Mouse (Mus musculus): ENCODE results near the gene Dgke. TPM values are rescaled to one million over a fixed set of nuclear protein-coding genes. Genes with fewer than 3 reads are reported as not detected.
A peak's percentile ranks its signal among the peaks of the same experiment; 100 is the strongest.
"Not testable (repeated sequence)": the region's sequence is repeated elsewhere in the genome, so short reads cannot be mapped to it uniquely, and the experiment has no call there.

The Dgke gene
- total and polyA plus RNA-seq, 3 experiments: 4.8 to 17.0 (median 13.4) TPM

GRCm38 (mm10) chr11:89084601-89085000 lies 18.0 kb upstream of the Dgke start (continued):
- TF ChIP-seq MYC (IDR thresholded peaks at IDR 0.05; ENCODE audit: low read depth, low read length) (peak; percentile 79), CHD2 (IDR thresholded peaks at IDR 0.05; ENCODE audit: low read length) (no peak), CHD1 (IDR thresholded peaks at IDR 0.05; ENCODE audit: low read depth, low read length) (no peak), KAT2A (IDR thresholded peaks at IDR 0.05; ENCODE audit: insufficient replicate concordance, low read length) (no peak), MAFK (IDR thresholded peaks at IDR 0.05; ENCODE audit: insufficient replicate concordance, low read length) (no peak), CTCF (conservative IDR thresholded peaks at IDR 0.05 in 1 of 2, IDR thresholded peaks at IDR 0.05 in 1 of 2; ENCODE audit: low read depth in 2 of 2, low read length in 2 of 2) (peak; percentile 82 to 95), MAX (IDR thresholded peaks at IDR 0.05; ENCODE audit: low read length) (no peak), ETS1 (conservative IDR thresholded peaks at IDR 0.05; ENCODE audit: low read depth, low read length) (no peak), ZMIZ1 (IDR thresholded peaks at IDR 0.05; ENCODE audit: low read depth, low read length) (no peak), GABPA (IDR thresholded peaks at IDR 0.05; ENCODE audit: insufficient replicate concordance, low read depth, low read length) (no peak), ZC3H11A (IDR thresholded peaks at IDR 0.05; ENCODE audit: low read depth, low read length) (peak; percentile 13; the same call in 1 of the 2 replicates)

- DNase-seq (ENCODE audit: extremely low read depth); H3K27me3 ChIP-seq (replicated peaks); H3K4me3 ChIP-seq (replicated peaks in 1 of 3; ENCODE audit: low read depth in 2 of 3, low read length in 2 of 3, poor library complexity in 1 of 3); H3K4me2 ChIP-seq (ENCODE audit: insufficient read depth, low read depth, poor library complexity, severe bottlenecking); H3K27ac ChIP-seq (ENCODE audit: insufficient read depth, low read depth); dilution Hi-C loops (cut with MboI; ENCODE audit: extremely low pct_ligation_motif_present, extremely low pct_unique_long_range_greater_than_20kb, low sequenced_read_pairs); in situ Hi-C loops (cut with MboI; ENCODE audit: low pct_ligation_motif_present, low pct_unique_long_range_greater_than_20kb, low sequenced_read_pairs); H3K36me3 ChIP-seq (replicated peaks in 1 of 2; ENCODE audit: control insufficient read depth in 1 of 2, insufficient read depth in 1 of 2, low read length in 1 of 2); H3K9me3 ChIP-seq (replicated peaks; ENCODE audit: low read length); H3K9ac ChIP-seq (ENCODE audit: insufficient read depth, low read depth); H3K79me2 ChIP-seq (replicated peaks; ENCODE audit: control insufficient read depth, extremely low read depth, insufficient read depth, poor library complexity, severe bottlenecking): not testable (repeated sequence)
- H3K4me1 ChIP-seq (ENCODE audit: control insufficient read depth in 1 of 2, insufficient read depth in 2 of 2): peaks cover 22 to 60% of the 10 kb centered on the region in 2 experiments
These were observed 16.0 kb upstream of the Dgke start for GRCm38 (mm10) chr11:89082691-89083090.

- H3K27me3 ChIP-seq (replicated peaks); DNase-seq (ENCODE audit: extremely low read depth); H3K9ac ChIP-seq (ENCODE audit: insufficient read depth, low read depth); in situ Hi-C loops (cut with MboI; ENCODE audit: low pct_ligation_motif_present, low pct_unique_long_range_greater_than_20kb, low sequenced_read_pairs); H3K9me3 ChIP-seq (replicated peaks; ENCODE audit: low read length); H3K4me2 ChIP-seq (ENCODE audit: insufficient read depth, low read depth, poor library complexity, severe bottlenecking); H3K27ac ChIP-seq (ENCODE audit: insufficient read depth, low read depth); H3K79me2 ChIP-seq (replicated peaks; ENCODE audit: control insufficient read depth, extremely low read depth, insufficient read depth, poor library complexity, severe bottlenecking); H3K36me3 ChIP-seq (replicated peaks in 1 of 2; ENCODE audit: control insufficient read depth in 1 of 2, insufficient read depth in 1 of 2, low read length in 1 of 2); dilution Hi-C loops (cut with MboI; ENCODE audit: extremely low pct_ligation_motif_present, extremely low pct_unique_long_range_greater_than_20kb, low sequenced_read_pairs); H3K4me3 ChIP-seq (replicated peaks in 1 of 3; ENCODE audit: low read depth in 2 of 3, low read length in 2 of 3, poor library complexity in 1 of 3): not testable (repeated sequence)
- peaks cover 25 to 63% of the 10 kb centered on the region in 2 experiments for H3K4me1 ChIP-seq (ENCODE audit: control insufficient read depth in 1 of 2, insufficient read depth in 2 of 2)
These were observed 15.3 kb upstream of the Dgke start for GRCm38 (mm10) chr11:89081906-89082305.
